Mouse (Mus musculus): ENCODE results near the gene Vldlr. TPM values are rescaled to one million over a fixed set of nuclear protein-coding genes. Genes with fewer than 3 reads are reported as not detected.
A peak's percentile ranks its signal among the peaks of the same experiment; 100 is the strongest.

Gene Vldlr
- polyA plus RNA-seq (2012; rRNA removed) (12.0 and 12.9 TPM in 2 replicates), polyA plus RNA-seq (2014; fragmentation: Nextera tagmentation; extraction: Ambion mirVana) (11.7 and 12.4 TPM in 2 replicates)

GRCm38 (mm10) chr19:27216318-27216717 is at the start of gene Vldlr:
Gene Vldlr, plus strand, starts transcription at chr19:27216484.
- 4% methylated on average over 11 of the region's 11 CpGs for WGBS
- peaks cover 20% of the 10 kb centered on the region for H3K27me3 ChIP-seq (ENCODE audit: control insufficient read depth, insufficient read depth, low read length)
- H3K36me3 ChIP-seq (ENCODE audit: control insufficient read depth, insufficient read depth, low read length) = no peaks in the 10 kb centered on the region
- peaks cover 11% of the 10 kb centered on the region; the same call in 1 of the 2 replicates for H3K4me1 ChIP-seq (ENCODE audit: control insufficient read depth, insufficient read depth, low read length)
- ATAC-seq (ENCODE audit: low FRiP score, low read depth) = no peak
- H3K27ac ChIP-seq (replicated peaks; ENCODE audit: low read depth, low read length) = no peak within 1 kb of the TSS
- TF ChIP-seq POLR2A (IDR thresholded peaks at IDR 0.05; ENCODE audit: borderline replicate concordance, extremely low read depth, insufficient read depth, insufficient read length) = no peak
- no peaks in the 10 kb centered on the region for H3K9me3 ChIP-seq (ENCODE audit: control insufficient read depth, low read length)
- H3K4me2 ChIP-seq (replicated peaks; ENCODE audit: low read depth, low read length, severe bottlenecking) = peak within 1 kb of the TSS; percentile 77
- H3K4me3 ChIP-seq (replicated peaks; ENCODE audit: low read length) = peak within 1 kb of the TSS; percentile 67
- DNase-seq (ENCODE audit: low spot score) = no peak
- peak within 1 kb of the TSS; percentile 68 for H3K9ac ChIP-seq (ENCODE audit: low read depth, low read length, severe bottlenecking)

DNA sequence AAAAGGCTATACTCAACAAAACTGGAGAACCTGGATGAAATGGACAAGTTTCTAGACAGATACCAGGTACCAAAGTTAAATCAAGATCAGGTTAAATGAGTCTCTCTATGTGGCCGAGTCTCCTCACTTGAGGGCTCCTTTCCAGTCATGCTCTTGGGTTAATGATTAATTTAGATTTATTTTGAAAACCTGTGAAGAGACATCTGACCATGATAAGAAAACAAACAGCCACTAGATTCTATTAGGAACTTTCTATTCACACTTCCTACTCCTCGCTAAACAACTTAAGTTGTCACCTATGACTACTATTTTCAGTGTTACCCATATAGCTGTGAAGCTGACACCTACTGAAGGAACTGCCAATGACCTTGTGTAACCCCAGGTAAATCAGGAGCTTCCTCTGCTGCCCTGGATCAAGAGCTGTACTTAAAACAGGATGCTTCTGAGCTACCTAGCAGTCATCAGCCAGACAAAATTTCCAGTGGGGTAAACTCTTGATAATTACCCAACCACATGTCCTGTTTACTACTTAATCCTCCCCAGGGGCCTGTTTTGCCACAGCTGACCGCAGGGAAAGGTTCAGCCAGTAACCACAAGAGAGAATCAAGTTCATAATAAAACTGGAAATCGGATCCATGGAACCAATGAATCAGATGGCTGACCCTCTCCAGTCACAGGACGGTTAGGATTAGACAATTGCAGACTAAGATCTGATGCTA is 48.5 kb upstream of the Vldlr start:
- Histone ChIP-seq H3K27ac (replicated peaks; ENCODE audit: low read depth, low read length) (no peak overlapping the region), H3K27me3 (ENCODE audit: control insufficient read depth, insufficient read depth, low read length) (no peaks in the 10 kb centered on the region), H3K4me3 (replicated peaks; ENCODE audit: low read length) (no peak overlapping the region), H3K9me3 (ENCODE audit: control insufficient read depth, low read length) (no peaks in the 10 kb centered on the region), H3K4me1 (ENCODE audit: control insufficient read depth, insufficient read depth, low read length) (no peaks in the 10 kb centered on the region), H3K36me3 (ENCODE audit: control insufficient read depth, insufficient read depth, low read length) (no peaks in the 10 kb centered on the region), H3K9ac (ENCODE audit: low read depth, low read length, severe bottlenecking) (no peak overlapping the region), H3K4me2 (replicated peaks; ENCODE audit: low read depth, low read length, severe bottlenecking) (no peak overlapping the region)
- TF ChIP-seq POLR2A (IDR thresholded peaks at IDR 0.05; ENCODE audit: borderline replicate concordance, extremely low read depth, insufficient read depth, insufficient read length) = no peak
- 49% methylated on average over 5 of the region's 5 CpGs for WGBS
- DNase-seq (ENCODE audit: low spot score) = peak; percentile 9
- ATAC-seq (ENCODE audit: low FRiP score, low read depth) = no peak

GRCm38 (mm10) chr19:27173836-27174235 is 42.4 kb upstream of the Vldlr start:
- H3K27ac ChIP-seq (replicated peaks; ENCODE audit: low read depth, low read length) = no peak overlapping the region
- H3K4me2 ChIP-seq (replicated peaks; ENCODE audit: low read depth, low read length, severe bottlenecking) = no peak overlapping the region
- no peaks in the 10 kb centered on the region; the same call in 1 of the 2 replicates for H3K4me1 ChIP-seq (ENCODE audit: control insufficient read depth, insufficient read depth, low read length)
- DNase-seq (ENCODE audit: low spot score) (no peak), ATAC-seq (ENCODE audit: low FRiP score, low read depth) (no peak)
- no peak overlapping the region for H3K9ac ChIP-seq (ENCODE audit: low read depth, low read length, severe bottlenecking)
- WGBS = 80% methylated on average over 2 of the region's 2 CpGs
- H3K36me3 ChIP-seq (ENCODE audit: control insufficient read depth, insufficient read depth, low read length) = no peaks in the 10 kb centered on the region
- H3K4me3 ChIP-seq (replicated peaks; ENCODE audit: low read length) = no peak overlapping the region
- H3K9me3 ChIP-seq (ENCODE audit: control insufficient read depth, low read length) = no peaks in the 10 kb centered on the region
- TF ChIP-seq POLR2A (IDR thresholded peaks at IDR 0.05; ENCODE audit: borderline replicate concordance, extremely low read depth, insufficient read depth, insufficient read length) = no peak
- H3K27me3 ChIP-seq (ENCODE audit: control insufficient read depth, insufficient read depth, low read length) = no peaks in the 10 kb centered on the region

DNA sequence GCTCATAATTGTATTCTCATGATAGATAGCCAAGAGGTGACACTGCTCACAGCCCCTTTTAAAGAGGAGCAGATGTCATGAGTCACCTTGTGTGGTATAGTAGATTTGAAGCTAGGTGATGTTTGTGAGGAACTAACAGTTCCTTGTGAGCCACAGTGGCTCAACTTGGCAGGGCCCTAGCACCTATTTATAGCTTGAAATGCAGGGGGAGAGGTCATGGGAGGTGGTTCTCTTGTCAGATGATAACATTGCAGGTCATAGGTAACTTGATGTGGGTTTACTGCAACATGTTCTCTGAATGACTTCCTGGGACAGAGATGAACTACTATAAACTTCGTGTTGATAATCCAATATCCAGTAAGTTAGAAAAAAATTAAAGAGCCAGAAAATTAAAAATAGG is 40.7 kb upstream of the Vldlr start:
- 82% methylated on average over 1 of the region's 1 CpGs for WGBS
- DNase-seq (ENCODE audit: low spot score) = no peak

DNA sequence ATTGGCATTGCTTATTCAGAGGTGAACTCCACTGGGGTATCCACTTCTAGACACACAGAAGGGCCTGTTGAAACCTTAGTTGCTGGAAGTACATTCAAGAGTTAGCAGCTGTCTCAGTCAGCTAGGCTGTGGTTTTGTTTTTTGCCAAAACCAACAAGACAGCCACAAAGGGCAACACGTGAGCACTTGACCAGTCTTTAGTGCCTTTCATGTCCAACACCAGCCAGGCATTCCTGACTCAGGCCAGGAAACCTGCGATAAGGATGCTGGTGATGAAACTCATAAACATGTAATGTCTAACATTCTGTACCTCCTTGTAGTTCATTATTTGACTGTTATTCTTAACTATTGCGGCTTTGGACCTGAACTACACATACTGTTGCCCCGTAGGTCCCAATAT is 39.7 kb upstream of the Vldlr start:
- WGBS = 80% methylated on average over 4 of the region's 4 CpGs

More for the DNA sequence above, 40.7 kb upstream of the Vldlr start:
- no peaks in the 10 kb centered on the region for H3K27me3 ChIP-seq (ENCODE audit: control insufficient read depth, insufficient read depth, low read length)
- no peaks in the 10 kb centered on the region for H3K9me3 ChIP-seq (ENCODE audit: control insufficient read depth, low read length)
- H3K27ac ChIP-seq (replicated peaks; ENCODE audit: low read depth, low read length) = no peak overlapping the region
- no peak for TF ChIP-seq POLR2A (IDR thresholded peaks at IDR 0.05; ENCODE audit: borderline replicate concordance, extremely low read depth, insufficient read depth, insufficient read length)
- no peak overlapping the region for H3K9ac ChIP-seq (ENCODE audit: low read depth, low read length, severe bottlenecking)
- no peak overlapping the region for H3K4me2 ChIP-seq (replicated peaks; ENCODE audit: low read depth, low read length, severe bottlenecking)
- H3K36me3 ChIP-seq (ENCODE audit: control insufficient read depth, insufficient read depth, low read length) = no peaks in the 10 kb centered on the region
- no peak overlapping the region for H3K4me3 ChIP-seq (replicated peaks; ENCODE audit: low read length)
- peaks cover under 1% of the 10 kb centered on the region; the same call in 1 of the 2 replicates for H3K4me1 ChIP-seq (ENCODE audit: control insufficient read depth, insufficient read depth, low read length)
- no peak for ATAC-seq (ENCODE audit: low FRiP score, low read depth)

More for the DNA sequence above, 39.7 kb upstream of the Vldlr start:
- no peak for TF ChIP-seq POLR2A (IDR thresholded peaks at IDR 0.05; ENCODE audit: borderline replicate concordance, extremely low read depth, insufficient read depth, insufficient read length)
- Histone ChIP-seq H3K36me3 (ENCODE audit: control insufficient read depth, insufficient read depth, low read length) (no peaks in the 10 kb centered on the region), H3K4me3 (replicated peaks; ENCODE audit: low read length) (no peak overlapping the region), H3K4me2 (replicated peaks; ENCODE audit: low read depth, low read length, severe bottlenecking) (no peak overlapping the region), H3K9me3 (ENCODE audit: control insufficient read depth, low read length) (no peaks in the 10 kb centered on the region), H3K27me3 (ENCODE audit: control insufficient read depth, insufficient read depth, low read length) (no peaks in the 10 kb centered on the region), H3K27ac (replicated peaks; ENCODE audit: low read depth, low read length) (no peak overlapping the region), H3K9ac (ENCODE audit: low read depth, low read length, severe bottlenecking) (no peak overlapping the region), H3K4me1 (ENCODE audit: control insufficient read depth, insufficient read depth, low read length) (peaks cover 3% of the 10 kb centered on the region; the same call in 1 of the 2 replicates)
- DNase-seq (ENCODE audit: low spot score) (no peak), ATAC-seq (ENCODE audit: low FRiP score, low read depth) (no peak)
